Mouse (Mus musculus) MEL (cell line): Measurements from ENCODE around the gene Pip5k1b.

Source experiments
- CHD1 ChIP-seq: IDR thresholded peaks from 2 replicates; pipeline ENCODE4 v1.6.1; 2012; ENCODE audit warnings: low read depth, mild to moderate bottlenecking, inconsistent platforms, low read length, improper control_type of control experiment
- CTCF ChIP-seq, 3 experiments: IDR thresholded peaks in 2 of 3; conservative IDR thresholded peaks in 1 of 3; 2 replicates each; pipeline ENCODE4 v1.5.1; 2011 to 2012; ENCODE audit warnings: low read length in 3 of 3, low read depth in 2 of 3, mild to moderate bottlenecking in 2 of 3, improper control_type of control experiment in 1 of 3, inconsistent platforms in 1 of 3, mixed read lengths in 1 of 3, moderate library complexity in 1 of 3; ENCODE audit not compliant: control insufficient read depth in 1 of 3, insufficient read depth in 1 of 3, poor library complexity in 1 of 3, severe bottlenecking in 1 of 3
- GATA1 ChIP-seq: IDR thresholded peaks from 2 replicates; pipeline ENCODE4 v1.6.1; 2011; ENCODE audit warnings: low read depth, low read length, improper control_type of control experiment
- HCFC1 ChIP-seq: IDR thresholded peaks from 2 replicates; pipeline ENCODE4 v1.6.1; 2012; ENCODE audit warnings: low read depth, mild to moderate bottlenecking, inconsistent platforms, low read length, improper control_type of control experiment, moderate library complexity
- MAFK ChIP-seq: IDR thresholded peaks from 2 replicates; pipeline ENCODE4 v1.6.1; 2011; ENCODE audit warnings: low read depth, mild to moderate bottlenecking, low read length, improper control_type of control experiment, borderline replicate concordance
- MXI1 ChIP-seq: IDR thresholded peaks from 2 replicates; pipeline ENCODE4 v1.6.1; 2011; ENCODE audit warnings: mild to moderate bottlenecking, low read depth, low read length, improper control_type of control experiment
- POLR2AphosphoS2 ChIP-seq: IDR thresholded peaks from 2 replicates; pipeline ENCODE4 v1.6.1; 2011; ENCODE audit warnings: low read length, improper control_type of control experiment
- POLR2AphosphoS5 ChIP-seq: IDR thresholded peaks from 2 replicates; pipeline ENCODE4 v1.6.1; 2012; ENCODE audit warnings: low read depth, borderline replicate concordance, mild to moderate bottlenecking, inconsistent platforms, low read length, moderate library complexity, mixed read lengths
- SMC3 ChIP-seq: IDR thresholded peaks from 2 replicates; pipeline ENCODE4 v1.6.1; 2011; ENCODE audit warnings: low read depth, low read length, improper control_type of control experiment
- TAL1 ChIP-seq: IDR thresholded peaks from 2 replicates; pipeline ENCODE4 v1.6.1; 2012; ENCODE audit warnings: mild to moderate bottlenecking, inconsistent platforms, low read length, moderate library complexity, mixed read lengths
- USF1 ChIP-seq: IDR thresholded peaks from 2 replicates; pipeline ENCODE4 v1.6.1; 2014; ENCODE audit warnings: low read depth, mild to moderate bottlenecking, inconsistent platforms, low read length, improper control_type of control experiment, moderate library complexity
- ZC3H11A ChIP-seq: IDR thresholded peaks from 2 replicates; pipeline ENCODE4 v1.6.1; 2012; ENCODE audit warnings: low read depth, mild to moderate bottlenecking, inconsistent platforms, low read length, improper control_type of control experiment

DNA sequence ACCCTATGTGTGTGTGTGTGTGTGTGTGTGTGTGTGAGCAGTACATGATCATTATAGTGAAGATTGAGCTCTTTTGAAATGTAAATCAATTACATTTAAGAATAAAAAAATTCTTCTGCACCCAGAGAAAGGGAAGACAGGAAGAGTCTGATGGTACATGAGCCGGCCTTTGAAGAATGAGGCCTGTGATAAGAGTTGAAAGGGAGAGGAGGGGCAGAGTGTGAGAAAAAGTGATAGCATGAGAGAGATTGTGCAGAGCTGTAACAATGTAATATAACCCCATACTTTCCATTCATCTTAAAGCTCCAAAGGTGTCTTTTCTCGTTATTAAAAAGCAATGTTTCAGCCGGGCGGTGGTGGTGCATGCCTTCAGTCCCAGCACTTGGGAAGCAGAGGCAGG is 47.8 kb upstream of the Pip5k1b start:
- TF ChIP-seq ZC3H11A = no peak
- TF ChIP-seq SMC3 = no peak
- no peak for TF ChIP-seq CTCF (IDR thresholded peaks at IDR 0.05 in 2 of 3, conservative IDR thresholded peaks at IDR 0.05 in 1 of 3; ENCODE audit: control insufficient read depth in 1 of 3, insufficient read depth in 1 of 3, low read depth in 2 of 3, low read length in 3 of 3, poor library complexity in 1 of 3, severe bottlenecking in 1 of 3)
- TF ChIP-seq HCFC1 = no peak
- no peak for TF ChIP-seq TAL1
- no peak for TF ChIP-seq CHD1
- TF ChIP-seq POLR2AphosphoS5 = no peak
- no peak for TF ChIP-seq USF1
- TF ChIP-seq GATA1 = no peak
- TF ChIP-seq POLR2AphosphoS2 = no peak
- no peak for TF ChIP-seq MXI1
- no peak for TF ChIP-seq MAFK
